Mouse (Mus musculus): Measurements from ENCODE around the gene Olfr592.

GRCm38 (mm10) chr7:103156256-103156655 lies 28.3 kb upstream of the Olfr592 start, which contains the start of gene Olfr589:
- TF ChIP-seq POLR2A (IDR thresholded peaks at IDR 0.05; ENCODE audit: insufficient read length, low read depth): no peak
- no peak for TF ChIP-seq MAX (IDR thresholded peaks at IDR 0.05; ENCODE audit: low read depth)
- TF ChIP-seq POLR2AphosphoS2 (IDR thresholded peaks at IDR 0.05; ENCODE audit: insufficient read length, low read depth): no peak
- TF ChIP-seq CEBPB (IDR thresholded peaks at IDR 0.05; ENCODE audit: insufficient read depth, poor library complexity, severe bottlenecking): no peak
